Mouse (Mus musculus): Measurements from ENCODE around the gene Rtp2. TPM values are rescaled to one million over a fixed set of nuclear protein-coding genes. Genes with fewer than 3 reads are reported as not detected.
"Not testable (repeated sequence)": the region's sequence is repeated elsewhere in the genome, so short reads cannot be mapped to it uniquely, and the experiment has no call there.

Rtp2 gene
- total and polyA plus RNA-seq, 2 experiments from 2014 or later: 0.56 to 1.4 TPM

DNA sequence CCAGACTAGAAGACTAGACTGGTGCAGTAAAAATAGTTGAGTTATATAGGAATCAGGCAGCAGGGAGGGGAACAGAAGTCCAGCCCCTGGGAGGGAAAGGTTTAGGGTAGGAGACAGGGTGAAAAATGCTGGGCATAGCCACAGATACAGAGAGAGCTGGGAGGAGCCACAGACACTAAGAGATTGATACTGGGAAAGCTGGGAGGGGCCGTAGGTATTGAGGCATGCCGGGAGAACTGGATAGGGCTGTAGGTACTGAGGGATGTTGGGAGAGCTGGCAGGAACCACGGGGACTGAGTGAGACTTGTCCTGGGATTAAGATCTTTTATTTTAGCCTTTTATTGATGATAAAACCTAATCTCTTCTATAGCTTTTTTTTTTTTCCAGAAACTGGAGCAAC, 18.8 kb downstream of the Rtp2 start:
- no peak overlapping the region for H3K4me3 ChIP-seq (ENCODE audit: low read depth, low read length)
- no peak overlapping the region for H3K9ac ChIP-seq (replicated peaks; ENCODE audit: low read length, poor library complexity, severe bottlenecking)
- H3K9me3 ChIP-seq (ENCODE audit: low read length): no peaks in the 10 kb centered on the region
- ATAC-seq (ENCODE audit: low FRiP score) (no peak), DNase-seq (ENCODE audit: low spot score) (no peak)
- no peaks in the 10 kb centered on the region for H3K27me3 ChIP-seq (ENCODE audit: insufficient read depth, low read length)
- no peaks in the 10 kb centered on the region for H3K36me3 ChIP-seq (ENCODE audit: insufficient read depth, low read length)
- no peak overlapping the region for H3K4me2 ChIP-seq (ENCODE audit: low read depth, low read length, poor library complexity, severe bottlenecking)
- no peak for TF ChIP-seq CTCF (IDR thresholded peaks at IDR 0.05)
- WGBS: 42% methylated on average over 3 of the region's 3 CpGs
- no peaks in the 10 kb centered on the region for H3K4me1 ChIP-seq (ENCODE audit: insufficient read depth, low read length)
- no peak overlapping the region for H3K27ac ChIP-seq (ENCODE audit: low read depth, low read length)

DNA sequence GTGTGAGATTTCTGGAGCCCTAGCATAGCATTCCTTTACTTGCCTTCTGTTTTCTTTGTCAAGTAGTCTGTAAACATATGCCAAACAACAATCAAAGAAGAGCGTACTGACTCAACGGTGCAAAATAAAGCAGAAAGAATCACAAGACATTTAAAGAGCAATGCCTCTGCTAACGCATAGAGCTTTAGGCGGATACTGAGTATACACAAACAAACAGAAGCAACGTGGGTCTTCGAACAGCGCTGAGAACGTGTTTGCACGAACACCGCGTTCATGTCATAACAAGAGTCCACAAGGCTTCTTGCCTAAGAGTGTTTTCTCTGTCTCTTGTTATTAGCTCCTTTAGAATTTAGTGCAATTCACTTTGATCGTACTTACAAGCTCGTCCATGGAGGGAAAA, 19.5 kb downstream of the Rtp2 start:
- Histone ChIP-seq H3K9me3 (ENCODE audit: low read length) (no peaks in the 10 kb centered on the region), H3K4me2 (ENCODE audit: low read depth, low read length, poor library complexity, severe bottlenecking) (no peak overlapping the region), H3K27me3 (ENCODE audit: insufficient read depth, low read length) (no peaks in the 10 kb centered on the region), H3K27ac (ENCODE audit: low read depth, low read length) (no peak overlapping the region), H3K4me1 (ENCODE audit: insufficient read depth, low read length) (no peaks in the 10 kb centered on the region), H3K36me3 (ENCODE audit: insufficient read depth, low read length) (no peaks in the 10 kb centered on the region), H3K4me3 (ENCODE audit: low read depth, low read length) (no peak overlapping the region), H3K9ac (replicated peaks; ENCODE audit: low read length, poor library complexity, severe bottlenecking) (no peak overlapping the region)
- DNase-seq (ENCODE audit: low spot score) (no peak), ATAC-seq (ENCODE audit: low FRiP score) (no peak)
- no peak for TF ChIP-seq CTCF (IDR thresholded peaks at IDR 0.05)
- 71% methylated on average over 13 of the region's 13 CpGs for WGBS

DNA sequence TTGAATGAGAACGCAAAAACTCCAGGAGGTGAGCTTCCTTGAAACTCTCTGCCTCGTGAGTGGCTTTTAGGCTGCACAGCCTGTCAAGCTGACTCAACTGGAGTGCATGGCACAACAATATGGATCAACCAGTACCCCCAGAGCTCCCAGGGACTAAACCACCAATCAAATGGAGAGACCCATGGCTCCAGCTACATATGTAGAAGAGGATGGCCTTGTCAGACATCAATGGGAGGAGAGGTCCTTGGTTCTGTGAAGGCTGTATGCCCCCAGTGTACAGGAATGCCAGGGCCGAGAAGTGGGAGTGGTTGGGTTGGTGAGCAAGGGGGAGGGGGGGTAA, 23.2 kb downstream of the Rtp2 start:
- H3K4me3 ChIP-seq (ENCODE audit: low read depth, low read length); H3K9me3 ChIP-seq (ENCODE audit: low read length); H3K27ac ChIP-seq (ENCODE audit: low read depth, low read length); H3K4me1 ChIP-seq (ENCODE audit: insufficient read depth, low read length); H3K9ac ChIP-seq (replicated peaks; ENCODE audit: low read length, poor library complexity, severe bottlenecking); H3K4me2 ChIP-seq (ENCODE audit: low read depth, low read length, poor library complexity, severe bottlenecking); ATAC-seq (ENCODE audit: low FRiP score); DNase-seq (ENCODE audit: low spot score); H3K27me3 ChIP-seq (ENCODE audit: insufficient read depth, low read length); H3K36me3 ChIP-seq (ENCODE audit: insufficient read depth, low read length): not testable (repeated sequence)
- WGBS: 75% methylated on average over 3 of the region's 3 CpGs

DNA sequence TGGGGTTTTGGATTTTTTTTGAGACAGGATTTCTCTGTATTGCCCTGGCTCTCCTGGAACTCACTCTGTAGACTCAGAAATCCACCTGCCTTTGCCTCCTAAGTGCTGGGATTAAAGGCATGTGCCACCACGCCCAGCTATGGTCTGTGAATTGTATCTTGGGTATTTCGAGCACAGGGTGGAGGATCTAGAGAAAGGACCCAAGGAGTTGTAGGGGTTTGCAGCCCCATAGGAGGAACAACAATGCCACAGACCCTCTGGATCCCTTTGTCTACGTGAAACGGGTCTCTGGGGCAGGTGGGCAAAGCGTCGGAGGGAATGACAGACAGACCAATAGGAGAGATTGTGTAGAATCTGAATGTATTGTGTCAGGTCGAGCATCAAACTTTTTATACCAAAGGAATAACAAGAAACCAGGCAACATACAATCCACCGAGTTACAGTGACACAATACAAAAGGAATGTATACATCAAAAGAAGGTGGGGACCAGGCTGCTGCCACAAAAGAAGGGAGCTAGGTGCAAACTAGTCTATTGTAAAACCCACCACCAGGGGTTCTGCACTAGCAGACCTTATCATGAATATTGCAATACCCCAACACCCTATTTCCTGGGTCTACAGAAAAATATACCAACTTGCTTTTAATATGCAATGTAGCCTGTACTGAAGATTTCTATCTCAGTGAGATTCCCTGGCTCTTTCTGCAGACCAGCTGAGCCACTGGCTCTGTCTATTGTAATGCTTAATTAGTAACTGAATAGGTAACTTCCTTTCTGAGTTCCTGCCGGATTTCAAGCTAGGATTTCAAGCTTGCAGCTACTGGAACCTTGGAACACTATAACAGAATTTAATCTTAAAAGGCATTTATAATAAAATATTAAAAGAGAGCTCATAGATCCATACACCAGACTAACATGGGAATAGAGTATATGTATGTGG, 23.8 kb downstream of the Rtp2 start:
- WGBS: 84% methylated on average over 9 of the region's 9 CpGs
- not testable (repeated sequence) for DNase-seq (ENCODE audit: low spot score); H3K36me3 ChIP-seq (ENCODE audit: insufficient read depth, low read length); H3K4me1 ChIP-seq (ENCODE audit: insufficient read depth, low read length); H3K4me3 ChIP-seq (ENCODE audit: low read depth, low read length); H3K9ac ChIP-seq (replicated peaks; ENCODE audit: low read length, poor library complexity, severe bottlenecking); H3K27me3 ChIP-seq (ENCODE audit: insufficient read depth, low read length); H3K4me2 ChIP-seq (ENCODE audit: low read depth, low read length, poor library complexity, severe bottlenecking); H3K9me3 ChIP-seq (ENCODE audit: low read length); ATAC-seq (ENCODE audit: low FRiP score); H3K27ac ChIP-seq (ENCODE audit: low read depth, low read length)

DNA sequence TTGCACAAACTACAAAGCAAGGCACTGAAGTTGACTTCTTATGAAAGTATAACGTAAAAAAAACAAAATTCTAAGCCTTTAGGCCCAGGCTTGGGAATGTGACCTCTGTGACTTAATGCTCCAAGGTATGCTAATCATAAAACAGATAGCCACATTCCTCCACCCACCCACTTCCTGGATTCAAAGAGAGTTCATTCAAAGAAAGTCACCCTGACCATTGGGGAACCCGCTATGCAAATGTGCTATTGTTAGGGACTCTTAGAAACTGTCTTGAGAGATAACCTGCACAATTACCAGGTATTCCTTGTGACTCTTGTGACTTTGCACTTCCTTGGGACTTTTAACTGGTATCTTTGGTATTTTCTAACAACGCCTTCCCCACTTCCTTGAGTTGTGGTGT, 25.6 kb downstream of the Rtp2 start:
- not testable (repeated sequence) for H3K36me3 ChIP-seq (ENCODE audit: insufficient read depth, low read length)
- 90% methylated on average over 3 of the region's 3 CpGs for WGBS

DNA sequence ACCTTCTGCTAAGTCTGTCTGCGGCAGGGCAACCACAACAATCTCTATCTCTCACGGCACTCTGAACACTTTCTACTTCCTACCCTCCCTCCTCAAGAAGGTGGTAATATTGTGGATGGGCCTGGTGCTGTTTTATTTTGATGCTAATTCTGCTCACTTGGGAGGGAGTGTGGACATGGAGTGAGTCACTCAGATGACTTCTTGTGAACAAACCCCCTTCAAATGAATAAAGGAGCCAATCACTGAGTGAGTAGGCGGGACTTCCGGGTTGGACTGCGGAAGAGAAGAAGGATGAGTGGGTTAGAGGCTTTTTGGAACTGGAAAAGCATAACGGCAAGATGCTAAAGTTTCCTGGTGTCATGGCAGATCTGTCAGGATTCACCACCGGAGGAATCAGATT, 30.8 kb downstream of the Rtp2 start:
- H3K4me2 ChIP-seq (ENCODE audit: low read depth, low read length, poor library complexity, severe bottlenecking): no peak overlapping the region
- 86% methylated on average over 7 of the region's 7 CpGs for WGBS
- no peak for TF ChIP-seq CTCF (IDR thresholded peaks at IDR 0.05)

More for the DNA sequence above, 25.6 kb downstream of the Rtp2 start:
- H3K4me2 ChIP-seq (ENCODE audit: low read depth, low read length, poor library complexity, severe bottlenecking); H3K4me3 ChIP-seq (ENCODE audit: low read depth, low read length); ATAC-seq (ENCODE audit: low FRiP score); H3K4me1 ChIP-seq (ENCODE audit: insufficient read depth, low read length); H3K9me3 ChIP-seq (ENCODE audit: low read length); DNase-seq (ENCODE audit: low spot score); H3K27ac ChIP-seq (ENCODE audit: low read depth, low read length); H3K27me3 ChIP-seq (ENCODE audit: insufficient read depth, low read length); H3K9ac ChIP-seq (replicated peaks; ENCODE audit: low read length, poor library complexity, severe bottlenecking): not testable (repeated sequence)

More for the DNA sequence above, 30.8 kb downstream of the Rtp2 start:
- no peak for DNase-seq (ENCODE audit: low spot score)
- no peak overlapping the region for H3K4me3 ChIP-seq (ENCODE audit: low read depth, low read length)
- no peaks in the 10 kb centered on the region for H3K27me3 ChIP-seq (ENCODE audit: insufficient read depth, low read length)
- ATAC-seq (ENCODE audit: low FRiP score): no peak
- peaks cover 6% of the 10 kb centered on the region for H3K4me1 ChIP-seq (ENCODE audit: insufficient read depth, low read length)
- no peak overlapping the region for H3K27ac ChIP-seq (ENCODE audit: low read depth, low read length)
- H3K9me3 ChIP-seq (ENCODE audit: low read length): no peaks in the 10 kb centered on the region
- H3K36me3 ChIP-seq (ENCODE audit: insufficient read depth, low read length): no peaks in the 10 kb centered on the region
- no peak overlapping the region for H3K9ac ChIP-seq (replicated peaks; ENCODE audit: low read length, poor library complexity, severe bottlenecking)
